Mouse (Mus musculus) midbrain, embryonic 16.5 days (tissue): ENCODE measurements around the gene Reep3. TPM values are rescaled to one million over a fixed set of nuclear protein-coding genes. Genes with fewer than 3 reads are reported as not detected.

ENCODE experiments used
- ATAC-seq: fragments of 200-750 bp; cut with Nextera tagmentation; 2 replicates; pipeline ENCODE4 v1.8.0; 2017; ENCODE audit warnings: moderate TSS enrichment
- H3K27ac ChIP-seq: fragments of 300-500 bp; sonication (generic); 2 replicates; pipeline ENCODE4 v1.5.1; 2014; ENCODE audit warnings: mild to moderate bottlenecking, low read length, mixed read lengths
- H3K27me3 ChIP-seq: fragments of 300-500 bp; sonication (generic); 2 replicates; pipeline ENCODE4 v1.6.1; 2014; ENCODE audit warnings: low read depth, low read length, mixed read lengths; ENCODE audit not compliant: control insufficient read depth, insufficient read depth
- H3K36me3 ChIP-seq: fragments of 300-500 bp; sonication (generic); 2 replicates; pipeline ENCODE4 v1.6.1; 2014; ENCODE audit warnings: mild to moderate bottlenecking, low read length, moderate library complexity, mixed read lengths; ENCODE audit not compliant: control insufficient read depth, insufficient read depth
- H3K4me1 ChIP-seq: fragments of 300-500 bp; sonication (generic); 2 replicates; pipeline ENCODE4 v1.6.1; 2014; ENCODE audit warnings: mild to moderate bottlenecking, low read length, mixed read lengths; ENCODE audit not compliant: control insufficient read depth, insufficient read depth
- H3K4me2 ChIP-seq: fragments of 300-500 bp; sonication (generic); 2 replicates; pipeline ENCODE4 v1.6.1; 2014; ENCODE audit warnings: mild to moderate bottlenecking, low read length, mixed read lengths
- H3K4me3 ChIP-seq: fragments of 300-500 bp; sonication (generic); 2 replicates; pipeline ENCODE4 v1.5.1; 2014; ENCODE audit warnings: low read depth, mild to moderate bottlenecking, low read length, moderate library complexity, mixed read lengths
- H3K9ac ChIP-seq: fragments of 300-500 bp; sonication (generic); 2 replicates; pipeline ENCODE4 v1.6.1; 2014; ENCODE audit warnings: low read depth, low read length, mixed read lengths
- H3K9me3 ChIP-seq: fragments of 300-500 bp; sonication (generic); replicated peaks from 2 replicates; pipeline ENCODE4 v1.6.1; 2014; ENCODE audit warnings: mild to moderate bottlenecking, low read length, mixed read lengths; ENCODE audit not compliant: control insufficient read depth, poor library complexity, severe bottlenecking
- WGBS: fragments of 180-500 bp; shearing (Covaris S2); extraction: QIAGEN DNeasy Blood & Tissue Kit; methylation state at CpG from one replicate; pipeline ENCODE4 v1.1.7; 2014; 5-methylcytosine and 5-hydroxymethylcytosine counted together
- polyA plus RNA-seq: library from polyadenylated mRNA; unstranded; fragments of >200 nt; fragmentation: Nextera tagmentation; extraction: Ambion mirVana; gene quantifications from 2 replicates; pipeline ENCODE4 v1.2.1, GENCODE M21; 2015

Reep3 gene
- polyA plus RNA-seq, 1 experiment from 2014 or later: 28.2 TPM

GRCm38 (mm10) chr10:66973866-66974265 is 122.9 kb downstream of the Reep3 start:
- H3K27me3 ChIP-seq: no peaks in the 10 kb centered on the region
- WGBS: 76% methylated on average over 6 of the region's 6 CpGs
- no peak overlapping the region for H3K27ac ChIP-seq
- H3K36me3 ChIP-seq: no peaks in the 10 kb centered on the region
- no peak for ATAC-seq
- no peak overlapping the region for H3K9ac ChIP-seq
- no peak overlapping the region for H3K4me3 ChIP-seq
- no peaks in the 10 kb centered on the region for H3K4me1 ChIP-seq
- no peak overlapping the region for H3K4me2 ChIP-seq
- H3K9me3 ChIP-seq: no peaks in the 10 kb centered on the region

- H3K36me3 ChIP-seq: no peaks in the 10 kb centered on the region
- no peak overlapping the region for H3K4me2 ChIP-seq
- H3K9ac ChIP-seq: no peak overlapping the region
- H3K4me3 ChIP-seq: no peak overlapping the region
- ATAC-seq: no peak
- 86% methylated on average over 2 of the region's 2 CpGs for WGBS
- no peak overlapping the region for H3K27ac ChIP-seq
- H3K27me3 ChIP-seq: no peaks in the 10 kb centered on the region
- H3K4me1 ChIP-seq: no peaks in the 10 kb centered on the region
- H3K9me3 ChIP-seq: no peaks in the 10 kb centered on the region
Measured at GRCm38 (mm10) chr10:66973274-66973673, 123.5 kb downstream of the Reep3 start.

GRCm38 (mm10) chr10:66970336-66971115 is 126.2 kb downstream of the Reep3 start:
- H3K4me2 ChIP-seq: no peak overlapping the region
- WGBS: 92% methylated on average over 23 of the region's 23 CpGs

DNA sequence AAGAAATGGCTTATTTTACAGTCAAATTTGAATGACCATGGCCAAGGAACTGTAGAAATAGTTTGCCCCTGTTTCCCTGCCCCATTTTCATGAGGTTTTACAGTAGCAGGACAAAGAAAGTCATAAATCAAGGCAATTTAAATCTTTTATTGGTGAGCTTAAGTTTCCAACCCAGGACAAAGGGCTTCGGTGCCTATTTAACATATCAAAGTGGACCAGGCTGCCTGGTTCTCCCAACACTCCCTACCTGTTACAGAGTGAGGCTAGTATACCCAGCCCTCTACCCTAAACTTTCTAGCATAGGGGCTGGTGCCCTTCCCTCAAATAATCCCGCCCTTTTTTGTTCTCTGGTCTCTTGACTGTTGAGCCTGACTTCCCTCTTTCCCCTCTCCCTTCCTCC is 127.2 kb downstream of the Reep3 start:
- Histone ChIP-seq H3K9me3 (no peaks in the 10 kb centered on the region), H3K27me3 (no peaks in the 10 kb centered on the region), H3K4me1 (no peaks in the 10 kb centered on the region), H3K4me3 (no peak overlapping the region), H3K27ac (no peak overlapping the region), H3K4me2 (no peak overlapping the region), H3K9ac (no peak overlapping the region), H3K36me3 (no peaks in the 10 kb centered on the region)
- WGBS: 55% methylated on average over 2 of the region's 2 CpGs
- no peak for ATAC-seq

More at GRCm38 (mm10) chr10:66970336-66971115, 126.2 kb downstream of the Reep3 start:
- Histone ChIP-seq H3K27me3 (no peaks in the 10 kb centered on the region), H3K4me1 (no peaks in the 10 kb centered on the region), H3K27ac (no peak overlapping the region), H3K4me3 (no peak overlapping the region), H3K9me3 (no peaks in the 10 kb centered on the region), H3K9ac (no peak overlapping the region), H3K36me3 (no peaks in the 10 kb centered on the region)
- ATAC-seq: no peak

DNA sequence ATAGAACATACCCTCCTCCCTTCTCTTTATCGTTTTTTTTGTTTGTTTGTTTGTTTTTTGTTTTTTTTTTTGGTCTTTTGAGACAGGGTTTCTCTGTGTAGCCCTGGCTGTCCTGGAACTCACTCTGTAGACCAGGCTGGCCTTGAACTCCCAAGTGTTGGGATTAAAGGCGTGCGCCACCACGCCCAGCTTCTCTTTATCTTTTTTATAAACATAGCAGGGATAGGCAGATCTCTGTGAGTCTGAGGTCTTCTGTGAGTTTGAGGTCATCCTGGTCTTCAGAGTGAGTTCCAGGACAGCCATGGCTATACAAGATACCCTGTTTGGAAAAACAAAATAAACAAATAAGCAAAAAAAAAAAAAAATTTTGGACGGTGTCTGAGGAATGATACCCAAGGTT is 127.7 kb downstream of the Reep3 start:
- Histone ChIP-seq H3K4me3 (no peak overlapping the region), H3K9me3 (no peaks in the 10 kb centered on the region), H3K4me1 (no peaks in the 10 kb centered on the region), H3K27ac (no peak overlapping the region), H3K36me3 (no peaks in the 10 kb centered on the region), H3K9ac (no peak overlapping the region), H3K27me3 (no peaks in the 10 kb centered on the region), H3K4me2 (no peak overlapping the region)
- ATAC-seq: no peak
- WGBS: 77% methylated on average over 5 of the region's 5 CpGs

- Histone ChIP-seq H3K4me3 (no peak overlapping the region), H3K9me3 (no peaks in the 10 kb centered on the region), H3K4me1 (no peaks in the 10 kb centered on the region), H3K27ac (no peak overlapping the region), H3K9ac (no peak overlapping the region), H3K36me3 (no peaks in the 10 kb centered on the region), H3K27me3 (no peaks in the 10 kb centered on the region), H3K4me2 (no peak overlapping the region)
- WGBS: 14% methylated on average over 4 of the region's 4 CpGs
- no peak for ATAC-seq
Measured at GRCm38 (mm10) chr10:66968541-66968940, 128.2 kb downstream of the Reep3 start.

- Histone ChIP-seq H3K27me3 (no peaks in the 10 kb centered on the region), H3K4me3 (no peak overlapping the region), H3K9me3 (no peaks in the 10 kb centered on the region), H3K4me2 (no peak overlapping the region), H3K9ac (no peak overlapping the region), H3K36me3 (no peaks in the 10 kb centered on the region), H3K4me1 (no peaks in the 10 kb centered on the region), H3K27ac (no peak overlapping the region)
- 70% methylated on average over 8 of the region's 9 CpGs for WGBS
- no peak for ATAC-seq
Measured at GRCm38 (mm10) chr10:66966391-66967109, 130.2 kb downstream of the Reep3 start.

DNA sequence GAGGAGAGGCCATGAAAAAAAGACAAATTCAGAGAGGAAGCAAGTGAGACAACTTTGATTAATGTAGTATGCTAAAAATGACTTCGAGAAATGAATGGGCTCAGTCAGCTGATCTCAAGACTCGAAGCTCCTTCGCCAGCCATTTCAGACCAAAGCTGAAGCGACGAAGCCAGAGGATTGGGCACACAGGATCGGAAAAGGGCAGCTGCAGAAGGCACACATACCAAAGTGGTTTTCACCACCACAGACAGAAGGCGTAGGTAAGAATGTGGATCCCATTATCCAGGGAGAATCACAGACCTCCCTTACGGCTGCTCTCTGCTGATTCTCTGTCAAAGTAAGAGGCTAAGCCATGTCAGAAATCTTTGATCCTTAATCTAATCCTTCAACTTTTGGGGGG is 136.6 kb downstream of the Reep3 start:
- Histone ChIP-seq H3K4me3 (no peak overlapping the region), H3K9ac (no peak overlapping the region), H3K27me3 (no peaks in the 10 kb centered on the region), H3K36me3 (no peaks in the 10 kb centered on the region), H3K4me2 (no peak overlapping the region), H3K27ac (no peak overlapping the region), H3K4me1 (no peaks in the 10 kb centered on the region), H3K9me3 (no peaks in the 10 kb centered on the region)
- 85% methylated on average over 8 of the region's 8 CpGs for WGBS
- no peak for ATAC-seq
